Mouse (Mus musculus) hindbrain, embryonic 13.5 days (tissue): ENCODE measurements at regions not wholly inside any gene's neighbourhood (a gene's known extent, or its start where the extent isn't known, plus 50 kb on each side); places are given as distances from the start of the nearest gene placed in this dataset.

Source experiments
- ATAC-seq: fragments of 200-750 bp; cut with Nextera tagmentation; 2 replicates; pipeline ENCODE4 v1.8.0; 2017; ENCODE audit warnings: moderate TSS enrichment; ENCODE audit not compliant: low FRiP score
- H3K27ac ChIP-seq: fragments of 300-500 bp; sonication (generic); 2 replicates; pipeline ENCODE4 v1.5.1; 2015; ENCODE audit warnings: inconsistent platforms, mild to moderate bottlenecking, moderate library complexity
- H3K27me3 ChIP-seq: fragments of 300-500 bp; sonication (generic); 2 replicates; pipeline ENCODE4 v1.6.1; 2015; ENCODE audit warnings: mild to moderate bottlenecking, inconsistent platforms
- H3K36me3 ChIP-seq: fragments of 300-500 bp; sonication (generic); 2 replicates; pipeline ENCODE4 v1.6.1; 2015; ENCODE audit warnings: mild to moderate bottlenecking, inconsistent platforms
- H3K4me1 ChIP-seq: fragments of 300-500 bp; sonication (generic); replicated peaks from 2 replicates; pipeline ENCODE4 v1.6.1; 2015; ENCODE audit warnings: inconsistent platforms
- H3K4me2 ChIP-seq: fragments of 300-500 bp; sonication (generic); 2 replicates; pipeline ENCODE4 v1.6.1; 2015; ENCODE audit warnings: inconsistent platforms, mild to moderate bottlenecking, moderate library complexity
- H3K4me3 ChIP-seq: fragments of 300-500 bp; sonication (generic); 2 replicates; pipeline ENCODE4 v1.5.1; 2015; ENCODE audit warnings: mild to moderate bottlenecking, inconsistent platforms
- H3K9ac ChIP-seq: fragments of 300-500 bp; sonication (generic); 2 replicates; pipeline ENCODE4 v1.6.1; 2015; ENCODE audit warnings: mild to moderate bottlenecking, inconsistent platforms
- H3K9me3 ChIP-seq: fragments of 300-500 bp; sonication (generic); 2 replicates; pipeline ENCODE4 v1.6.1; 2016; ENCODE audit warnings: inconsistent platforms
- WGBS: fragments of 180-500 bp; shearing (Covaris S2); methylation state at CpG from one replicate; pipeline ENCODE4 v1.1.7; 2015; 5-methylcytosine and 5-hydroxymethylcytosine counted together

DNA sequence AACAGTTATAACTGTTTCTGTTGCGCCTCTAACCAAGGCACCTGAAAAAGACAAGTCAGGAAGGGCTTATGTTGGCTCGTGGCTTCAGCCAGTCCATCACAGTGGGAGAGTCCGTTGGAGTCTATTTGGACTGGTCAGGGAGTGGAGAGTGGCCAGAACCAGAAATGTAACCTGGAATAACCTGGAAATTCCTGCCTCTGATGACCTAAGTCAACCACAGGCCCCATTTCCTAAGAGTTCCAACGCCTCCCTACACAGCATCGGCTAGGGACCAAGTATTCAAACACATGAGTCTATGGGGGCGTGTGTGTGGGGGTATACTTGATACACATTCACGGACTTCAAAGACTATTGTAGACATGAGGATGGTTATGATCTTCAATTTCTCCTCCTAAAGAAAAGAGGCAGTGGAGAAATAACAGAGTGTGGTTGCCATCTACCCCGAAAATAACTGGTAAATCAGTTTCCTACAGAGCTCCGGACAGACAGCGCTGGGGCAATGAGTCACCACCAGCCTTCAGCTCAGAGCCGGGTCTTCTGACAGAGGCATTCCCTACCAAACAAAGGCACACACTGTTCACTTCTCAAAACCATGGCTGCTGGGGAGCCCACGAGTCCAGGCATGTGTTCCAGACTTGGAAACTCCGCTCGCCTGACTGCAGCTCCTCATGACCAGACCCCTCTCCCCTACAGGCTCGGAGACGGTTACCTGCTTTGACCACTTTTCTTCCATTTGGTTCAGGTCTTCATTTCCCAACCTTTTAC is 167.0 kb upstream of the Irx5 start:
- H3K4me2 ChIP-seq = no peak overlapping the region
- WGBS = 93% methylated on average over 16 of the region's 16 CpGs
- no peak overlapping the region for H3K27ac ChIP-seq

DNA sequence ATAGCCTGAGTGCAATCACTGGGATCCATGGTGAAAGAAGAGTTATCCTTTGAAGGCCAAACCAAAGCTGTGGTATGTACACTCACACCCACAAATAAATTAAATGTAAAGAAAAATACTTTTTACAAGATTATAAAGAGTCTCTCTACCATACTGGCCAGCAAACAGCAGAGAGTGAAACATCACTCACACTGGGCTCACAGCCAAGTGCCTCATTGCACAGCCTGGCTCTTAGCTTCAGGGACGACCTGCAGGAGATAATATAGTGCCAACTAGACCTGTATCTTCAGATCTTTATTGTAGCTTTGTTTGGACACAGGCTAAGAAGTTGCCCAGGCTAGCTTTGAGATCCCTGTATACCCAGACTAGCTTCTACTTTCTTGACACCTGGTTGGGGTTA is 174.1 kb upstream of the Irx5 start:
- Histone ChIP-seq H3K4me2 (no peak overlapping the region), H3K27me3 (0 out of 2 replicates have a peak, but pooled peaks cover 2% of the 10 kb centered on the region)

More for the DNA sequence above, 167.0 kb upstream of the Irx5 start:
- no peak for ATAC-seq
- Histone ChIP-seq H3K9me3 (peaks cover 15% of the 10 kb centered on the region), H3K4me1 (no peaks in the 10 kb centered on the region), H3K4me3 (no peak overlapping the region), H3K9ac (no peak overlapping the region), H3K36me3 (no peaks in the 10 kb centered on the region), H3K27me3 (0 out of 2 replicates have a peak, but pooled peaks cover 4% of the 10 kb centered on the region)

DNA sequence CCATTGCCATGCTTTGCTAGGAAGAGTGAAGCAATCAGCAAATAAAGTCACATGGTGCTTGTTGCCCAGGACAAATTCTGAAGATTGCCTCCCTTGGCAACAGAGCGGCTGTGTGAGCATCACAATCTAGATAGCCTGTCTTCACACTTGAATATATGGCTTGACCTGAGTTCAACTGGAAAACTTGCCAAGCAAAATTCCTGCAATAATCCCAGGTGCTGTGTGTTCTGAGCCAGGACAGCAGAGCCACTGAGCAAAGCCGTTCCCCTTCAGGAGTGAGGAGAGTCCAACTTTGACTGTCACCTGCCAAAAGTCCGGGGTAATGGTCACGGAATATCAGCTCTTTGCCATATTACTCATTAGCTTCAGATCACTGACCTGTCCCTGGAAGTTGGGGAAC is 176.8 kb upstream of the Irx5 start:
- no peak for ATAC-seq
- no peaks in the 10 kb centered on the region for H3K36me3 ChIP-seq
- H3K4me3 ChIP-seq = no peak overlapping the region
- no peaks in the 10 kb centered on the region for H3K9me3 ChIP-seq
- H3K4me2 ChIP-seq = no peak overlapping the region
- WGBS = 89% methylated on average over 4 of the region's 4 CpGs
- H3K4me1 ChIP-seq = peaks cover 3% of the 10 kb centered on the region
- no peak overlapping the region for H3K9ac ChIP-seq
- 0 out of 2 replicates have a peak, but pooled peaks cover 7% of the 10 kb centered on the region for H3K27me3 ChIP-seq
- no peak overlapping the region for H3K27ac ChIP-seq

More for the DNA sequence above, 174.1 kb upstream of the Irx5 start:
- WGBS = 53% methylated on average over 1 of the region's 1 CpGs
- ATAC-seq = no peak
- no peak overlapping the region for H3K9ac ChIP-seq
- no peaks in the 10 kb centered on the region for H3K36me3 ChIP-seq
- H3K27ac ChIP-seq = no peak overlapping the region
- no peak overlapping the region for H3K4me3 ChIP-seq
- H3K4me1 ChIP-seq = peaks cover under 1% of the 10 kb centered on the region
- peaks cover 4% of the 10 kb centered on the region for H3K9me3 ChIP-seq

DNA sequence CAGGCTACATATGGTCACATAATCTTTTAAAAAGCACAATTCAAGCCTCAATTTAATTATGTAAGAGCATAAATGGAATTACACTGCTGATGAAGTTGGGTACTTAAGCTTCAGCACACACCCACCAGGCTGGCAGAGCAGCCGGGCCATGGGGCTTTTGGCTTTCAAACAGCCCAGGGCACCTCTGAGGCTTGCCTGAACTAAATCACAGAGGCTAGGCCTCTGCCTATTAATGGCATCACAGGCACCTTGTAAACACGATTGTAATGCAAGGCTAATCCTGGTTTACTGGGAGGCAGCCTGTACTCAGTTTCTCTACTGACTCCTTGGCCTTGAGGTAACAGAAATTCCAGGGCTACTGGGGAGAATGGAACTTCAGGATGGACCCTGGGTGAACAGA is 178.1 kb upstream of the Irx5 start:
- Histone ChIP-seq H3K9ac (no peak overlapping the region), H3K27me3 (0 out of 2 replicates have a peak, but pooled peaks cover 5% of the 10 kb centered on the region), H3K9me3 (no peaks in the 10 kb centered on the region), H3K27ac (no peak overlapping the region), H3K4me3 (no peak overlapping the region), H3K36me3 (no peaks in the 10 kb centered on the region), H3K4me1 (peaks cover 3% of the 10 kb centered on the region), H3K4me2 (no peak overlapping the region)
- no peak for ATAC-seq
- WGBS = 66% methylated on average over 2 of the region's 2 CpGs

DNA sequence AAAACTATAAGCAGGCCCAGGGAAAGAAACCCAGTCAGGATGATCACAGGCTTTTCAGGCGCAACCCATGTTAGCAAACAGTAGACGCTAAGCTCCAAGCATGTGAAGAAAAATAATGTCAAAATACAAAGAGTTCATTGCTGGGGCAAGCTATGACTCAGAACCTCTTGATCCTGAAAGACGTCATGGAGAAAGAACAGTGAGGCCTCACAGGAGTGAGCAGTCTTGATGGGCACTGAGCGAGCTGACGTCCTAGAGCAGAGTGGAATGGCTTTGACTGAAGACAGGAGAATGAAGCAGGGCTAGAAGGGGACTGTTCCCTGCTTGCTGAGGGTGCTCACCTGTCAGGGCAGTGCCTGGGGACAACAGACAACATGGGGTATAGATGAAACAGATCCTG is 181.3 kb upstream of the Irx5 start:
- ATAC-seq = no peak
- Histone ChIP-seq H3K27ac (no peak overlapping the region), H3K4me1 (peaks cover 9% of the 10 kb centered on the region), H3K4me3 (no peak overlapping the region), H3K27me3 (0 out of 2 replicates have a peak, but pooled peaks cover 5% of the 10 kb centered on the region), H3K9me3 (no peaks in the 10 kb centered on the region), H3K4me2 (no peak overlapping the region), H3K36me3 (no peaks in the 10 kb centered on the region), H3K9ac (no peak overlapping the region)
- 66% methylated on average over 5 of the region's 5 CpGs for WGBS

DNA sequence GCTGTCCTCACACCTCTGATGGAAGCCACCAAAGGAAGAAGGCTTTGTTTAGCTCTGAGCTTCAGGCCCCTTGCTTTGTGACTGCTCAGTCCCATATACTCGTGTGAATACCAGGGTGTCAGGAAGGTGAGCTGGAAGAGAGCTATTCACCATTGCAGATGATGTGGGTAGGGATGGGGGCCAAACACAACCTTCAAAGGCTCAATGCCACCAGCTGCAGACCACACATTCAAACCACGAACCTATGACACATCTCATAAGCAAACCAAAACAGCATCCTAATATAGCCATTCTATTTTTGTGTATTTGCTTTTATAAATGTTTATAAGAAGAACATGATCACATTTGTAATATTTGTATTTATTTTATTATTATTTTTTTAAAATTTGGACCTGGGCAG is 183.3 kb upstream of the Irx5 start:
- Histone ChIP-seq H3K9ac (no peak overlapping the region), H3K27me3 (0 out of 2 replicates have a peak, but pooled peaks cover 6% of the 10 kb centered on the region), H3K4me1 (peaks cover 9% of the 10 kb centered on the region), H3K4me3 (no peak overlapping the region), H3K4me2 (no peak overlapping the region), H3K27ac (no peak overlapping the region), H3K9me3 (no peaks in the 10 kb centered on the region), H3K36me3 (no peaks in the 10 kb centered on the region)
- no peak for ATAC-seq
- WGBS = 87% methylated on average over 2 of the region's 2 CpGs

DNA sequence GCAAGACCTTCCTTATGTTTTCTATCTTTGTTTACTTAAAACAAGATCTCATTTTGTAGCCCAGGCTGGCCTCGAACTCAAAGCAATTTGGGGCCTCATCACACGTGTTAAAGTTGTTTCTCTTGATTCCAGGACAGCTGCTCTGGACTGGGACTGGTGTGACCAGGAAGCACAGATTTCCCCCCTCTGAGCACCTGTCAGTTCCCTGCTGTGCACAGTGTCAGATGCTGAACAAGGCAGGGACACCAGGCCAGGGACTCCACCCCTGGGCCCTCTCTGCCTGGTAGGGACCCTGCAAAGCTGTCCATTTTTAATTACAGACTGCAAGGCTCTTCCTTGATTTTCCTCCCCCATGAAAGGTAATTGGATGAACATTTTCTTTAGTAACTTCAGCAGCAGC is 185.8 kb upstream of the Irx5 start:
- WGBS = 78% methylated on average over 2 of the region's 2 CpGs
- H3K4me3 ChIP-seq = no peak overlapping the region
- no peaks in the 10 kb centered on the region for H3K36me3 ChIP-seq
- no peak overlapping the region for H3K4me2 ChIP-seq
- no peak overlapping the region for H3K27ac ChIP-seq
- ATAC-seq = no peak
- H3K9ac ChIP-seq = no peak overlapping the region
- H3K9me3 ChIP-seq = no peaks in the 10 kb centered on the region
- H3K4me1 ChIP-seq = peaks cover 18% of the 10 kb centered on the region
- H3K27me3 ChIP-seq = 0 out of 2 replicates have a peak, but pooled peaks cover 10% of the 10 kb centered on the region

DNA sequence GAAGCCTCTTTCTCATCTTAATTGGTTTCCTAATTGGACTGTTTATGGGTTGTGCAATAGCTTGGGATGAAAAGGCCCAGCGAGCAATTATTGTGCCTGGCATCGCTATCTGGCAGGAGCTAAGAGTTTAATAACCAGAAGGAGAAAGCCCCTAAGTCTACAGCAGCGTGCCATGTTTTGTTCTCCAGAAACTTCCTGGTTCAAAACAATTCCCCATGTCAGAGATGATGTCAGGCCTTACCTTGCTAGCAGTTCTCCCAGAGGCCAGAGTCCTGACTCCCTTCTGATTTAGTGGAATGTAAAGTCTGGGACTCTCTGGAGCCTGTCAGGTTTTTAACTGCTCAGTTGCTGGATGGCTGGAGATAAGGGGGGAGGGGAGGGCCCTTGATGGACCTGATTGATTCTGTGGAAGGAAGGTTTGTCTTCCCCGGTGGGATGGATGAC is 190.1 kb upstream of the Irx5 start:
- Histone ChIP-seq H3K4me3 (no peak overlapping the region), H3K4me2 (no peak overlapping the region), H3K9me3 (no peaks in the 10 kb centered on the region), H3K4me1 (peaks cover 15% of the 10 kb centered on the region), H3K36me3 (no peaks in the 10 kb centered on the region), H3K27me3 (0 out of 2 replicates have a peak, but pooled peaks cover 5% of the 10 kb centered on the region), H3K9ac (no peak overlapping the region), H3K27ac (no peak overlapping the region; the same call in 1 of the 2 replicates)
- no peak for ATAC-seq
- 23% methylated on average over 4 of the region's 4 CpGs for WGBS

DNA sequence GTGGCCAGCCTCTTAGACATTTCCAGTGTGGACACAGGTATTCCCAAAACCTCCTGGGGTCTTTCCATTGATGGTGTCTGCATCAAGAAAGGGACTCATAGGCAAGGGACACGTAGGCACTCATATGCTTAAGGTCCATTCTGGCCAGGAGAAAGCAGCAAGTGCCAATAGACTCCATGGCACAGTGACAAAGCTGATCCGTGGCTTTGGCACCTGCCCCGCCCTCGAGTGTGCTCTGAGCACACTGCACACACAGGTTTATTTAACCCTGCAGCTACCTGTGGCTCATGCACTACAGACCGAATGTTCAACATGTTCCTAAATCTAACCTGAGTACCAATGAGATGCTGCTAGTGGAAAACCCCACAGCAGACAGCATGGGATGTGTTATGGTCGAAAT is 192.1 kb upstream of the Irx5 start:
- H3K4me1 ChIP-seq = peaks cover 13% of the 10 kb centered on the region
- 0 out of 2 replicates have a peak, but pooled peaks cover 5% of the 10 kb centered on the region for H3K27me3 ChIP-seq
- WGBS = 86% methylated on average over 6 of the region's 6 CpGs
- H3K9ac ChIP-seq = no peak overlapping the region
- ATAC-seq = no peak
- H3K4me3 ChIP-seq = no peak overlapping the region
- no peaks in the 10 kb centered on the region for H3K36me3 ChIP-seq
- H3K27ac ChIP-seq = no peak overlapping the region
- H3K4me2 ChIP-seq = no peak overlapping the region
- no peaks in the 10 kb centered on the region for H3K9me3 ChIP-seq

DNA sequence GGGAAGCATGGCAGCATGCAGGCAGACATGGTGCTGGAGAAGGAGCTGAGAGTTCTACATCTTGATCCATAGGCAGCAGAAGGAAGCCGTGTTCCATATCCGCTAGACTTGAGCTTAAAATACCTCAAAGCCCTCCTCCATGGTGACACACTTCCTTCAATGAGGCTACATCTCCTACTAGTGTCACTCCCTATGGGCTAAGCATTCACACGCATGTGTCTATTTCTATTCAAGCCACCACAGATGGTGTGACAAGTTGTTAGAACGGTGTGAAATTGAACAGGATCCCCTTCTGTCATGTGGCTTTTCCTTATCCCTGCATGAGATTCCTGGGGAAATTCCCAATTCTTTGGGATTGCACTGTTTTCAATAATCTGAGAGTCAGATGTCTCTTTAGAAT is 192.9 kb upstream of the Irx5 start:
- Histone ChIP-seq H3K9me3 (no peaks in the 10 kb centered on the region), H3K27ac (no peak overlapping the region), H3K4me1 (peaks cover 13% of the 10 kb centered on the region), H3K27me3 (0 out of 2 replicates have a peak, but pooled peaks cover 5% of the 10 kb centered on the region), H3K9ac (no peak overlapping the region), H3K4me3 (no peak overlapping the region), H3K36me3 (no peaks in the 10 kb centered on the region), H3K4me2 (no peak overlapping the region)
- 93% methylated on average over 4 of the region's 4 CpGs for WGBS
- ATAC-seq = no peak

DNA sequence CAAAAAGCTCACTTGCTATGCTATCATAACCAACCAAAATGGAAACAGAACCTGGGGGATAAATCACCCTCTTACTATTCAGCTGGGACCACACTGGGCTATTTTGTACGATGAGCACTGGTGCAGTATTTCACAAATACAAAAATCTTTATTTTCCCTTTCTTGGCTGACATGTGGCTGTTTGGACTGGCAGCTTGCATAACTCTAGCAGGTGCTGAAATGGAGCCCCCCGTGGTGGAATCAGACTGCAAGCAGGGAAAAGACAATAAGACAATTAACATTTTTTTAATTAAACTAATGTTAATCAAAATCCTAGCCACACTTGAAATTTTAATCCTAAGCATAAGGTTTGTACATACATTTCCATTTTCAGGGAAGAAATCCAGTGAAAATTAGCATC is 196.4 kb upstream of the Irx5 start:
- 38% methylated on average over 2 of the region's 2 CpGs for WGBS
- Histone ChIP-seq H3K4me1 (no peaks in the 10 kb centered on the region), H3K27ac (no peak overlapping the region), H3K27me3 (0 out of 2 replicates have a peak, but pooled peaks cover 4% of the 10 kb centered on the region), H3K4me2 (no peak overlapping the region), H3K9ac (no peak overlapping the region), H3K9me3 (no peaks in the 10 kb centered on the region), H3K4me3 (no peak overlapping the region), H3K36me3 (no peaks in the 10 kb centered on the region)
- ATAC-seq = no peak

DNA sequence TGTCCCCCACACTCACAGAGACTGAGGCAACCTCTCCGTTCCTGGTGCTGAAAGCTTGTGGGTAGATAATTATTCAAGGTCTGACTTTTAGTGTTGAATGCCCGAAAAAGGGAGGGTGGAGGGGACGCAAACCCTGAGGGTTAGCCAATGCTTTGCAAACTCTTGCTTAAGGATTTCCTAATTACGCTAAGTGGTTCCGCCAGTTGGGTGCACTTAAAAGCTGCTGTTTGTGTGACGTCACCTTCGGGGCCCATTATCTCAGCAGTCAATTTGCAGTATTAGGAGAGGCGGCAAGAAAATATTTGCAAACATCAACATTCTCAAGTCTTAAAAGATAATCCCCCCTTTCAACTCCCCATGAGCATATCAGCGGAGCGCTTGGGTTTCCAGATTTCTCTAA is 199.2 kb upstream of the Irx5 start:
- WGBS = 49% methylated on average over 10 of the region's 10 CpGs
- no peak for ATAC-seq
- H3K4me1 ChIP-seq = no peaks in the 10 kb centered on the region
- H3K4me3 ChIP-seq = no peak overlapping the region
- H3K9ac ChIP-seq = no peak overlapping the region
- H3K9me3 ChIP-seq = no peaks in the 10 kb centered on the region
- H3K4me2 ChIP-seq = no peak overlapping the region
- H3K27me3 ChIP-seq = 0 out of 2 replicates have a peak, but pooled peaks cover 4% of the 10 kb centered on the region
- H3K36me3 ChIP-seq = no peaks in the 10 kb centered on the region
- no peak overlapping the region for H3K27ac ChIP-seq

DNA sequence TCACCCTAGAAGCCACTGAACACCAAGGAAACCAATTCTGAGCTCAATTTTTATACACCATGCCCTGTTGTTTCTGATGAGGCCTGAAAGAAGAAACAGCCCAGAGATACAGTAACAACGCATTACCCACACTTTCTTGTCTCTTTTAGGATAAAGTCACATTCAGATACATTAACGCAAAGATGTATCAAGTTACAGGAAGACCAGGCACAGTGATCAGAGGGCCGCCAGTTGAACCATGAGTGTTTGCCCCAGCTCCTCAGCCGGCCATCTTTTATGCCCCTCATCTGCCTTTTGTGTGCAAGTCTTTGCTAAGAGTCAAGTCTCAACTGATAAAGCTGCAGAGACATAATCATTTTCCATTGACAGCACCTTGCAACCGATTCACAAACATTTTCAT is 204.9 kb upstream of the Irx5 start:
- ATAC-seq = no peak
- no peaks in the 10 kb centered on the region for H3K36me3 ChIP-seq
- no peaks in the 10 kb centered on the region for H3K4me1 ChIP-seq
- no peak overlapping the region for H3K4me2 ChIP-seq
- H3K9ac ChIP-seq = no peak overlapping the region
- no peak overlapping the region for H3K4me3 ChIP-seq
- H3K27ac ChIP-seq = no peak overlapping the region
- 71% methylated on average over 5 of the region's 5 CpGs for WGBS
- no peaks in the 10 kb centered on the region for H3K9me3 ChIP-seq
- no peaks in the 10 kb centered on the region for H3K27me3 ChIP-seq
